20 mouse cellular contexts compared by ENCODE assay signal in the genomic region with DNA sequence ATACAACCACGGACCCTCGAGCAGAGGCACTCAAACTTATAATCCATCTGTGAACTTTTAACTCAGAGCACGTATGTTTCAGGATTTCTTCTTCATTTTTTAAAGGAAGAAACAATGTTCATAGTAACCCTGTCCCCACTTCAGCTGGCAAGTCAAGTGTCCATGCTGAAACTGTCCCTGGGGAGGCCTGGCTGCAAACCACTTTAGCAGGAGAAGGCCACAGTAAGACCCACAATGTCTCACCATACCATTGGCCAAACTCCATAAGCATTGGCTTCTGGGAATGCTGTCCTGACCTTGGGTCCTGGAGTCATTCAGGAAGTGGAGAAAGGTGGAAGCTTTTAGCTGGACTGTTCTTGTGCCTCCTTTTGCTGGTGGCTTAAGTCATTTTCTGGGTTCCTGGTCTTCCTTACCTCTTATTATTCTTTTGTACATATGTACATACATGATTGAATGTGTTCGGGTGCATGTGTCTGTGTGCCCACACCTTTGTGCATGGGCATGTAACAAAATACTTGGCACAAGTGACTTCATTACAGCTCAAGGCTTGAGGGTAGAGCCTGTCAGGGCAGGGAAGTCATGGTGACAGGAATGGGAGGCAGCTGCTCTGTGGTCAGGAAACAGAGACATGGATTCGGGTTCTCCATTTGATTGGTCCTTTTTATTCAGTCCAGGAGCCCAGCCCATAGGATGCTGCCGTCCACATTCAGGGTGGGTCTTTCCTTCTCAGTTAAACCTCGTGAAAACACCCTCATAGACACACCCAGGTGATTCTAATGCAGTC.
DNase-seq lines count a peak whose midpoint lies in the region.
"Had no signal": no experiment of that assay in that cellular context is flagged by ENCODE, and none has a peak within 500 bp of the region (broad histone marks: within the 10 kb centered on the region; RNA-seq: fewer than 3 reads in every experiment).

No protein-coding gene starts in this region.

- peak; percentile 65 for DNase-seq in adrenal gland, postnatal 10 days
- DNase-seq in adrenal gland, adult 2 months: no peak
- peak; percentile 22 for DNase-seq in adrenal gland, postnatal 25 days
- DNase-seq in adrenal gland, adult (ENCODE audit: inconsistent age in 2 of 2, low spot score in 1 of 2): no peak
- no peak for DNase-seq in cerebellum, adult 9-11 months
- no peak for DNase-seq in embryo, embryonic 11 days
- DNase-seq: B cell, adult 2 months; cerebellum, adult 11 months; cerebellum, adult 18-20 months; cerebellum, adult 8-10 months; cerebellum, postnatal 10 days; cerebellum, postnatal 25 days; forebrain, postnatal 0 days had no signal

- no peak overlapping the region for H3K4me3 ChIP-seq in brown adipose tissue, adult 24 weeks (ENCODE audit: insufficient read depth, low read depth, low read length)
- H3K4me3 ChIP-seq: embryonic facial prominence, embryonic 13.5 days; embryonic facial prominence, embryonic 15.5 days; erythroblast, embryonic 14.5 days; forebrain, embryonic 10.5 days; forebrain, embryonic 12.5 days; forebrain, embryonic 15.5 days had no signal

- H3K27ac ChIP-seq in brown adipose tissue, adult 24 weeks (replicated peaks; ENCODE audit: low read depth, low read length): peak overlapping the region; percentile 70
- H3K27ac ChIP-seq: embryonic facial prominence, embryonic 13.5 days; embryonic facial prominence, embryonic 15.5 days; forebrain, embryonic 10.5 days; forebrain, embryonic 12.5 days; forebrain, embryonic 15.5 days had no signal

- H3K4me1 ChIP-seq in brown adipose tissue, adult 24 weeks (ENCODE audit: control insufficient read depth, insufficient read depth, insufficient read length, low read length): peaks cover 13% of the 10 kb centered on the region; the same call in 1 of the 2 replicates
- H3K4me1 ChIP-seq: embryonic facial prominence, embryonic 15.5 days had no signal

Comparison
In these comparisons a context has a peak if more than half of its experiments do, and no peak if none do; other contexts are left out.
1. DNase-seq: peak in adrenal gland, postnatal 10 days (single experiment) and adrenal gland, postnatal 25 days (single experiment); none in adrenal gland, adult 2 months (single experiment), adrenal gland, adult (0 of 2), cerebellum, adult 9-11 months (single experiment) and embryo, embryonic 11 days (single experiment).